Mouse (Mus musculus) embryo, embryonic 10.5 days (tissue): ENCODE results near the gene Rnf213.
"Not testable (repeated sequence)": the region's sequence is repeated elsewhere in the genome, so short reads cannot be mapped to it uniquely, and the experiment has no call there.

Experiments
- DNase-seq: peaks from one replicate; pipeline ENCODE4 v3.0.0-alpha.2; 2015; ENCODE audit warnings: low spot score

Rnf213 gene

GRCm38 (mm10) chr11:119392800-119393482 is at the start of gene Rnf213:
Gene Rnf213 (plus strand): TSS chr11:119393100.
- DNase-seq = peak; percentile 73

DNA sequence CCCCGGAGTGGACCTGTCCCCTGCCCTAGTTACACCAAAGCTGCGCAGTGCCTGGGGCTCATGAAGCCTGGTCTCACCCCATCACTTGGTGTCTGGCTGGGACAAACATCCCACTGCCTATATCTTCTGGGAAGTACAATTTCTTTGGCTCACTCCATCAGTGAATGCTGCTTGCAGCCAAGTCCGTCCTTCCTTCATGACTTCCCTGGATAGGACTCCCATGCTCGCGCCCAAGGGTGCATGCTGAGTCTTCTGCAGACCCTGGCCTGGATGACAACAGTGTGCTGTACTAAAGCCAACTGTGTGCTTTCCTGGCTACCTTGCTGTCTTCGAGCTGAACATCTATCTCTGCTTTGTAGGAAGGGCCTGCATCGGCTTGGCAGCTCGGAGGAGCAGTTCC is 48.7 kb upstream of the Rnf213 start:
- DNase-seq = no peak

DNA sequence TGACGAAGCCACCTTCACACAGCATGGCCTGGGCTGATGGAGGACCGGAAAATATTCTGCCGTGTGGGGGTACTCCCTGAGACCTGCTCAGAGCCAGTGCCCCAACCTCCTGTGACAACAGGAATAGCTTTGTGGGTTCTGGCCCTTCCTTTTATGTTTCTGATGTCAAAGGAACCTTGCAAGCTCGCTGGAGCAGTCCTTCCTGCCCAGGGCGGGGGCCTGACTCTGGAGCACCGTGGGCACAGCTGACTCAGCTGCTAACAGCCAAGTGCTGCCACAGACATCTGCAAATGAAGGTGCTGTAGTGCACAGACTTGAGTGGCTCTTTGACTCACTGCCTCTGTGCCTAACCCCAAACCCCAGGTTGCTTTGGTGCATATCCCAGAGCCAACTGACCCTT is 48.0 kb upstream of the Rnf213 start:
- no peak for DNase-seq

DNA sequence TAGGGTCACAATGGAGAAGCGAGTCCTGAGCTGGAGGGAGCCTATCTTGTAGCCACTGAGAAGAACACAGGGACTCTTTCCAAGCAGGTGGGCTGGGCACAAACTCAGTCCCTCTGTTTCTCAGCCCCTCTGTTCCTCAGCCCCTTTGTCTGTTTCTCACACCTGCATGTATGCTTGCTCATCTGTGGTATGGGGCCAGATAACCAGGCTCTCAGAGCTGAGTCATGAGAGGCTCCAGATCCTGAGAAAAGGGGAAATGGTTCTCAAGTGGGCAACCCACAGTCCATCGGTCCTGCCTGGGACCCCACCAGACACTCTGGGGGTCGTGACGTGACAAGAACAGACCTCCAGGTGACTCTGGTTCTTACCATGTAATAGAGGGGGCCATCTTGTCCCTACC is 45.8 kb upstream of the Rnf213 start:
- no peak for DNase-seq

DNA sequence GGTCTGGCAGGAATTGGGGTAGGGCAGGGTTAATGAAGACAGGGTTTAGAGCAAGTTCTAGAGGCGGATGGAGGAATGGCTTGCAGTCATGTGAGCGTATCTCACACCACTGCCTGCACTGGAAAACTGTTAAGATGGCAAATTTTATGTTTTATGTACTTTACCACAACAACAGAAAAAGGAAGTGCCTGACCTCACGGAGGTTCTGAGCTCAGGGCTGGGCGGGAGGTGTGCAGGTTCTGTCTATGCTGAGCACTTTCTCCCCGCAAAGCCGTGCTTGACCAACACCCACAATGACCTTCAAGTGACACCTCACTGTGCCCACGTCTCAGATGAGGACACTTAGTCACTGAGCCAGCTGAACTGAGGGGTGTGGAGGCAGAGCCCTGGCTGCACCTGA is 40.8 kb upstream of the Rnf213 start:
- DNase-seq = no peak

DNA sequence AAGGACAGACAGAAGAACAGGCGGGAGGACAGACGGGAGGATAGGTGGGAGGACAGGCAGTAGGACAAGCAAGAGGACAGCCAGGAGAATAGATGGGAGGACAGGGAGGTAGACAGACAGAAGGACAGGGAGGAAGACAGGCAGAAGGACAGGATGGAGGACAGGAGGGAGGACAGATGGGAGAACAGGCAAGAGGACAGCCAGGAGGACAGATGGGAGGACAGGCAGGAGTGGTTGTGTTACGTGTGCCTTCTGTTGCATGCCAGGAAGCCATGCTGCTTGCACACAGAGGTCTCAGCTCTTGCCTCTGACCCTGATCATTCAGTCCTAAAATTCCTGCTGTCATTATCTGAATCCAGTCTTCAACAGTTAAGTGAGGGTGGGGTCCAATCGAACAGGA is 39.0 kb upstream of the Rnf213 start:
- DNase-seq = no peak

DNA sequence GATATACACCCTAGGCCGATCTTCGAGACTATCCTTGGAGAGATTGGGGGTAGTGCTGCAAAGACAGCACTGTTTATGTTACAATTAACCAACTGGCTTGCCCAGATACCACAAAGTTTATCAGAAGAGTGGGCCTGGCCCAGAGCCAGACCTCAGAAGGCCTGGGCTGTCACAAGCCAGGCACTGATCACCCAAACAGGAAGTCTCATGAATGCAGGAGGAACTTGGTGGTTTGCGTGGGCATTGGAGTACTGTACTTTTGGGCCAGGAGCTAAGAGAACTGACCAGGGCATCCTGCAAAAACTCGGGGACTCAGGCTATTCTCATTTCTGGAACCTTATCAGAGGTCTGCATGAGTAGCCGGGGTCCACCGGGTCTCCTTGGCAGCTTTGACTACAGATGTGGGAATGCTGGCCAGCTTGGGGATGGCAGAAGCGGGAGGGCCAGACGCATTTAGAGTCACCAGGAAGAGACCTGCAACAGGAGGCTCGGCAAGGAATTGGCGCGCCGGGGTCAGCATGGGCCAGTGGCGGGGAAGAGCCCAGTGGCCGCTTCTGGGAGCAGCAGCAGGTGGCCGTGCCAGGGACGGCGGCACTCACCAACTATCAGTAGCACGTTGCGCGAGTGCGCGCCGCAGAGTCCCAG is 38.0 kb upstream of the Rnf213 start:
- DNase-seq = peak; percentile 18

DNA sequence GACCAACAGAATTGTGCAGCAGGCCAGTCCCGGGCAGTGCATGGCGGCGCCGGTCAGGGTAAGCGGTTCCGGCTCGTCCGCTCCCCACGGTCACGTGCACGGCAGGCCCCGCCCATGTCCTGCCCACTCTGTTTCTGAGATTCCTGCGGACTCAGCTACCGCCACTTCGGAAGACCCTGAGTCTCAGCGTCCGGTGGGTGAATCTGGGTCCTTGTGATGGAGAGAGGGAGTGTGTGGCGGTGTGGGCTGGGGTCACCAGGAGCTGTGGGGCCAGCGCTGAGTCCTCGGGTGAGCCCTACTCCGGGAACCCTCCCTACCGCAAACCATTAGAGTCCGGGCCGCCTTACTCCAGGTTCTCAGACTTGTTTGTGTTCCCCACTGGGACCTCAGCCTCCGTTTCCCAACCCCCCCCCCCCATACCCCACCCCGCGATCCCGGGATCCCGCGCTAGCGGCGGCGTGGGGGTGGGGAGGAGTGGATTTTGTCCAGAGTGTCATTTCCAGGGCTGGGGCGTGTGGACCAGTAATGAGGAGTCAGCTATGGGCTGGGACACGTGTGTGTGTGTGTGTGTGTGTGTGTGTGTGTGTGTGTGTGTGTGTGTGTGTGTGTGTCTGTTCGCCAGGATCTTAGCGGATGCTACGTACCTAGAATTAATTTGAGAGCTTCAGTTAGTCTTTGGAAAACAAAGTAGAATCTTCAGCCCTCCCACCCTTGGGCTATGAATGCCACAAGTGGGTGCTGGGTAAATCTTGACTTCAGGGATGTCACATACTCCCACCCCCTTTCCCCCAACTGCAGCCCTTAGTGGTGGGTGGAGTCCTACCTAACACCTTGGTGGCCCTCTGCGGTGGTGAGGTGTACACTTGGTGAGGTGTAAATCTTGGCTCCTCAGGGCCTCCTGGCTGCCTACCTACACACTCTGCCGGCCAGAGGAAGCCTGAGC is 37.2 kb upstream of the Rnf213 start, which contains the start of the genes Sgsh and Slc26a11:
TSS of gene Sgsh (minus strand) at position 94 of the 943 bp plus-strand sequence.
TSS of gene Slc26a11 (plus strand) at position 115 of the 943 bp plus-strand sequence.
- DNase-seq = peak; percentile 92

GRCm38 (mm10) chr11:119359089-119359488 is 33.8 kb upstream of the Rnf213 start:
- no peak for DNase-seq

DNA sequence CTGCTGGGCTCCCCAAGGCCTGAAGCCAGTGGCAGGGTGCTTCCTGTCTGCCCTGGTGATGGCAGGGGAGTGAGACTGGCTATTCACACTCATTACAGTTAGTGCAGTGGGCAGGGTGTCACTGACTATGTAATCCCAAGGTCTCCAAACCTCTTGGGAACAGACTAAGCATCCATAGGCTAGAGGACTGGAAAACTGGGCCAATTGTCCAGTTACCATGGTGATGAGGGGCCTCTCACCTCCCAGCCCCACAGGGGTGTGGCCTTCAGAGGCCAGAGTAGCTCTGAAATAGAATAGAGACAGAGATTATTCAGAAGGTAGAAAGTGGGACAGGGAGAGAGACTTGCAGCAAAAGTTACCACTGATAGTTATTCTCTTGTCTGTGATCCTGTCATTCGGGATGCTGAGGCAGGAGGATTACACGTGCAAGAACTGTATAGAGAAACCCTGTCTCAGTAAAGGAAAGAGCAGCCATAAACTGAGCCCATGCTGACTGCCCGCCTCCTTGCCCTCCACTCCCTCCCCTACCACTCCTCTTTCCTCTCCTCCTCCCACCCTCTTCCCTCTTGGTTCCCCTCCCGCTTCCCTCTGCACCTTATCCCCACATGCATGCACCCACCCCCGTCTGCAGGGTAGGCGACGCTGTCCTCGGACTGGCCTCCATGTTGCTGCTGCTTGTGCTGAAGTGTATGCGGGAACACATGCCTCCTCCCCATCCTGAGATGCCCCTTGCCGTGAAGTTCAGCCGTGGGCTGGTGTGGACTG is 29.9 kb upstream of the Rnf213 start:
- peak; percentile 60 for DNase-seq

- DNase-seq = peak; percentile 89
Measured at GRCm38 (mm10) chr11:119363534-119364145, 29.3 kb upstream of the Rnf213 start.

DNA sequence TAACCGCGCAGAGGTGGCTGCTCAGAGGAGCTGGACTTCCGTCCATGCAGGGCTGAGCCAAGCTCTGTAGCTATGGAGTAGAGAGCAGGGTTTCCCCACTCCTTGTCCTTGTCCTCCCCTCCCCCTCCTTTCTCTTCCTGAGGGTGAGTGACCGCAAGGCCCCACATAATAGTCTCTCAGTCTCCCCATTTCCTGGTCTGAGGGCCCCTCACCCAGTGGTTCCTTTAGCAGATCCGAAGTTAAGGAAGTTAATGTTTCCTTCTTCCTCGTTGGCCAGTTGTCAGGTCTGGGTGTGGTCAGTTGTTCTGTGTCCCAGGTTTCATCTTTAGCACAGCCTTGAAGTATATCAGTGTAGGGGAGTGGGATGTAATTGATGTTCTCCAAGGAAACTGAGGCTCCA is 17.5 kb upstream of the Rnf213 start:
- DNase-seq = no peak

- DNase-seq = no peak
Measured at GRCm38 (mm10) chr11:119377326-119377725, 15.6 kb upstream of the Rnf213 start.

- no peak for DNase-seq
Measured at GRCm38 (mm10) chr11:119378551-119378950, 14.3 kb upstream of the Rnf213 start.

GRCm38 (mm10) chr11:119381631-119382337 is 11.1 kb upstream of the Rnf213 start:
- no peak for DNase-seq

DNA sequence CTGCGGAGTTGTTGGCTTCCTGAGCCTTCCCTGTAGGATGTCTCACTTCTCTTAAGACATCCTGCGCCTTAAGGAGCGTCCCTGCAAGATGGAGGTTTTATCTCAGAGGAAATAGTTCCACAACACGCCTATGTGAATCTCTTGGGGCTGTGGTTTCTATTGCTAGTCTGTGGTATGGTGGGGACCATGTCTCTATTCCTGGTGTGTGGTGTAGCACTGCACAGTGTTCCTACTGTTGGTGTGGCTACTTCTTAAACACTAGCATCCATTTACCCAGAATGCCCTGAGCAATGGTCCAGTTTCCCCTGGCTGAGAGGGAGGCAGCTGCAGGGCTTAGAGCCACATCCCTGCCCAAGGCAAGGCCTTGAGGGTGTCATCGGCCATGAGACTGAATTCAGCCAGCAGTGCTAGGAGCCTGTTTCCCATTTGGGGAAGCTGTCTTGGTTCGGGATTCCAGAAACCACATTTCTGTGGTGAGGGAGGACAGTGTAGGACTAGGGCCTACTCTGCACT is 10.5 kb upstream of the Rnf213 start:
- DNase-seq = no peak

GRCm38 (mm10) chr11:119384904-119385303 is 8.0 kb upstream of the Rnf213 start:
- no peak for DNase-seq

GRCm38 (mm10) chr11:119386306-119386705 is 6.6 kb upstream of the Rnf213 start:
- no peak for DNase-seq

DNA sequence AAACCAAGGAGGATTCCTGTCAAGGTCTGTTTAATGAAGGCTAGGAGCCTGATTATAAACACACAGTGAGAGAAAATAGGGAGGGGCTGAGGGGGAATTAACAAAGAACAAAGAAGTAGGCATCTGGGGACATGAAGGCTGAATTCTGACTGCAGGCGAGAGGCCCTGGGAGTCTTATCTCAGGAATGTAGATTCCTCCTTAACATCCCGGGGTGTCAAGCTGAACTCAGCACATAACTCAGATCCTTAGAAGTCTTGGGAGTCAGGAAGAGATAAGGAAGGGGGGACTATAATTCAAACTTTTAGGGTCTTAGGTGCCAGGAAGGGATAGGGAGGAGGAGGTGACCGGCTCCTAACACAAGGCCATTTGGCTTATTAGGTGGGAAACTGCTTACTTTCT is 5.6 kb upstream of the Rnf213 start:
- not testable (repeated sequence) for DNase-seq

DNA sequence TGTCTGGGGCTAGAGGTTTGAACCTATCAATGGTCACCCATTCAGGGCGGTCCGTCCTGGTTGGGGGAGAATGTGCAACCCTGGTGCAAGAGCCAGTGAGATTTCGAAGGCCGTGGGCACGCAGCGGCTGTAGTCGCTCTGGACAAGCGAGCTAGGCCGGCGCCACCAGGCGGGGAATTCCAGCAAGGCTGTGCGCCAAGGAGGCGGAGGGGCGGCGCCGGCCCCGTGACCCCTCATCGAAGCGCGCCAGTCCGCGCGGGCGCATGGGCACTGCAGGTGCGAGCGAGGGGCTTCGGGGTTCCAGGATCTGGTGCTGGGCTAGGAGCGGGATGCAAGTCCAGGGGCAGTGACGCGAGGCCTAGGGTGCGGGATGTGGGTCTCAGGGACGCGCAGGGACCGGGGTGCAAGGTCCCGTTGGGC is 3.0 kb upstream of the Rnf213 start:
- DNase-seq = peak; percentile 88
